Mouse (Mus musculus): ENCODE results near the gene Abcc6.
"Not testable (repeated sequence)": the region's sequence is repeated elsewhere in the genome, so short reads cannot be mapped to it uniquely, and the experiment has no call there.

Gene Abcc6

DNA sequence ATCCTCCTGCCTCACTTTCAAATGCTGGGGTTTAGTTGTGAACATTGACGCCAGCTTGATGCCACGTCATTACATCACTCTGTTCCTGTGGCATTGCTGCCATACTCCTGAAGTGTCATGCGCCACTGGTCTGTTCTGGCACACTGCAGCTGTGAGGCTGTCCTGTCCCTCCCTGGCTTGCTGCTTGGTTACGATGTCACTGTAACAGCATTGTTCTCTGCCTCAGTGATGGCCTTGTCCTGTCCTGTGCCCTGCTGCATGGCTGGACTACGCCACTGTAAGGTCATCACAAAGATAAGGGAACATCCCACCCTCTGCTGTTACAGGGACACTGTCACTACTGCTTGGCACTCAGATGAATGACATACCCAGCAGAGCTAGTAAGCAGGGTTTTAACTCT is 48.5 kb downstream of the Abcc6 start:
- no peaks in the 10 kb centered on the region for H3K36me3 ChIP-seq (ENCODE audit: insufficient read depth, low read length)
- no peaks in the 10 kb centered on the region; the same call in 1 of the 2 replicates for H3K27me3 ChIP-seq (ENCODE audit: insufficient read depth, low read length)
- TF ChIP-seq NANOG (IDR thresholded peaks at IDR 0.05; ENCODE audit: borderline replicate concordance, low read length) (no peak), POU5F1 (IDR thresholded peaks at IDR 0.05; ENCODE audit: borderline replicate concordance, low read length) (no peak), CTCF (conservative IDR thresholded peaks at IDR 0.05; ENCODE audit: low read length) (no peak)
- H3K4me1 ChIP-seq (replicated peaks; ENCODE audit: low read depth, low read length), result peaks cover 19% of the 10 kb centered on the region
- H3K4me3 ChIP-seq (replicated peaks; ENCODE audit: low read length), result no peak overlapping the region
- H3K9me3 ChIP-seq (ENCODE audit: low read length), result no peaks in the 10 kb centered on the region

- H3K9me3 ChIP-seq (ENCODE audit: low read length), result 0 out of 2 replicates have a peak, but pooled peaks cover 7% of the 10 kb centered on the region
- H3K36me3 ChIP-seq (ENCODE audit: insufficient read depth, low read length), result no peaks in the 10 kb centered on the region
- peaks cover 25% of the 10 kb centered on the region for H3K4me1 ChIP-seq (replicated peaks; ENCODE audit: low read depth, low read length)
- no peak for TF ChIP-seq POU5F1 (IDR thresholded peaks at IDR 0.05; ENCODE audit: borderline replicate concordance, low read length)
- no peak for TF ChIP-seq CTCF (conservative IDR thresholded peaks at IDR 0.05; ENCODE audit: low read length)
- no peak for TF ChIP-seq NANOG (IDR thresholded peaks at IDR 0.05; ENCODE audit: borderline replicate concordance, low read length)
- no peak overlapping the region for H3K4me3 ChIP-seq (replicated peaks; ENCODE audit: low read length)
- H3K27me3 ChIP-seq (ENCODE audit: insufficient read depth, low read length), result no peaks in the 10 kb centered on the region; the same call in 1 of the 2 replicates
Measured at GRCm38 (mm10) chr7:45974512-45974911, 55.6 kb downstream of the Abcc6 start.

DNA sequence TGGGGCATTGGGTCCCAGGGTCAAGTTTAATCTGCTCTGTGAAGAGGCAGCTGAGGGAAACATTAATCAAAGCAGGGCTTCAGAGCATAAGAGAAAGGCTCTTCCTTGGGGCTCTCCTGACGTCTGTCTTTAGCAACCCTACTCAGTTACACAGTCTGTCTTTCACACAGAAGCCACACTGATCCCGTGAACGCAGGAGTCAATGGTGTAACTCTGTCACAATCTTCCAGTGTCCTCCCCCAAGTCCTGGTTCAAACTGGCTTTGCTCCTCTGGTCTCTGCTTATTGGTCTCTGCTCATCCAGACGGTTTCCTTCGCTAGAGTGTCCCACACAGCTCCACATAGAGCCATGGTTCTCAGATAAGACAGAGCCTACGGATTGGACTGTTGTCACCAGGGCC is 56.0 kb downstream of the Abcc6 start:
- Histone ChIP-seq H3K36me3 (ENCODE audit: insufficient read depth, low read length) (no peaks in the 10 kb centered on the region), H3K9me3 (ENCODE audit: low read length) (0 out of 2 replicates have a peak, but pooled peaks cover 7% of the 10 kb centered on the region), H3K4me1 (replicated peaks; ENCODE audit: low read depth, low read length) (peaks cover 25% of the 10 kb centered on the region), H3K27me3 (ENCODE audit: insufficient read depth, low read length) (no peaks in the 10 kb centered on the region; the same call in 1 of the 2 replicates), H3K4me3 (replicated peaks; ENCODE audit: low read length) (peak overlapping the region; percentile 60)
- TF ChIP-seq POU5F1 (IDR thresholded peaks at IDR 0.05; ENCODE audit: borderline replicate concordance, low read length) (no peak), NANOG (IDR thresholded peaks at IDR 0.05; ENCODE audit: borderline replicate concordance, low read length) (no peak), CTCF (conservative IDR thresholded peaks at IDR 0.05; ENCODE audit: low read length) (no peak)

GRCm38 (mm10) chr7:45973271-45973687 is 56.8 kb downstream of the Abcc6 start:
- Histone ChIP-seq H3K4me3 (replicated peaks; ENCODE audit: low read length) (peak overlapping the region; percentile 60), H3K9me3 (ENCODE audit: low read length) (0 out of 2 replicates have a peak, but pooled peaks cover 7% of the 10 kb centered on the region), H3K36me3 (ENCODE audit: insufficient read depth, low read length) (no peaks in the 10 kb centered on the region), H3K4me1 (replicated peaks; ENCODE audit: low read depth, low read length) (peaks cover 25% of the 10 kb centered on the region), H3K27me3 (ENCODE audit: insufficient read depth, low read length) (no peaks in the 10 kb centered on the region; the same call in 1 of the 2 replicates)
- TF ChIP-seq POU5F1 (IDR thresholded peaks at IDR 0.05; ENCODE audit: borderline replicate concordance, low read length), result no peak
- no peak for TF ChIP-seq NANOG (IDR thresholded peaks at IDR 0.05; ENCODE audit: borderline replicate concordance, low read length)
- TF ChIP-seq CTCF (conservative IDR thresholded peaks at IDR 0.05; ENCODE audit: low read length), result no peak

GRCm38 (mm10) chr7:45971831-45972723 is 58.0 kb downstream of the Abcc6 start:
- H3K4me3 ChIP-seq (replicated peaks; ENCODE audit: low read length), result peak overlapping the region; percentile 60
- H3K4me1 ChIP-seq (replicated peaks; ENCODE audit: low read depth, low read length), result peaks cover 22% of the 10 kb centered on the region
- H3K27me3 ChIP-seq (ENCODE audit: insufficient read depth, low read length), result no peaks in the 10 kb centered on the region; the same call in 1 of the 2 replicates
- H3K9me3 ChIP-seq (ENCODE audit: low read length), result 0 out of 2 replicates have a peak, but pooled peaks cover 7% of the 10 kb centered on the region
- TF ChIP-seq NANOG (IDR thresholded peaks at IDR 0.05; ENCODE audit: borderline replicate concordance, low read length), result no peak
- no peak for TF ChIP-seq POU5F1 (IDR thresholded peaks at IDR 0.05; ENCODE audit: borderline replicate concordance, low read length)
- TF ChIP-seq CTCF (conservative IDR thresholded peaks at IDR 0.05; ENCODE audit: low read length), result no peak
- no peaks in the 10 kb centered on the region for H3K36me3 ChIP-seq (ENCODE audit: insufficient read depth, low read length)

DNA sequence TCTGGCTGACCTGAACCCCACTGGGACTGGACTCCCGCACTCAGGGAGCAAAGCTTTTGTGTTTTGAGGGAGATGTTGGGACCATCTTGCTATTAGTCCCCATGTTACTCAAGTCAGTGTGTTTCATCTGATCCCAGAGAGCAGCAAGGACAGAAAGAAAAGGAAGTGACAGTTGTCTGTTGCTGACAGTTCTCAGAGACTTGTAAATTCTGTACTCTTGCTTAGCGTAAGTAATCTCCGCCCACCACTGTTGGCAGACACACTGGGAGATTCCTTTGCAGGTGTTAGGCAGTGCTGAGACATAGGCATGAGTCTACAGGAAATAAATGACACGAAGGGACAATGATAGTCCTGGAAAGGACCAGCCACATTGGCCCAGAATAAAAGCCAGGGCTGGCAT is 73.5 kb downstream of the Abcc6 start:
- H3K27me3 ChIP-seq (ENCODE audit: insufficient read depth, low read length), result no peaks in the 10 kb centered on the region
- peaks cover 10% of the 10 kb centered on the region for H3K9me3 ChIP-seq (ENCODE audit: low read length)
- no peak for TF ChIP-seq NANOG (IDR thresholded peaks at IDR 0.05; ENCODE audit: borderline replicate concordance, low read length)
- no peak for TF ChIP-seq POU5F1 (IDR thresholded peaks at IDR 0.05; ENCODE audit: borderline replicate concordance, low read length)
- no peak for TF ChIP-seq CTCF (conservative IDR thresholded peaks at IDR 0.05; ENCODE audit: low read length)
- no peaks in the 10 kb centered on the region for H3K4me1 ChIP-seq (replicated peaks; ENCODE audit: low read depth, low read length)
- no peak overlapping the region for H3K4me3 ChIP-seq (replicated peaks; ENCODE audit: low read length)
- H3K36me3 ChIP-seq (ENCODE audit: insufficient read depth, low read length), result no peaks in the 10 kb centered on the region

DNA sequence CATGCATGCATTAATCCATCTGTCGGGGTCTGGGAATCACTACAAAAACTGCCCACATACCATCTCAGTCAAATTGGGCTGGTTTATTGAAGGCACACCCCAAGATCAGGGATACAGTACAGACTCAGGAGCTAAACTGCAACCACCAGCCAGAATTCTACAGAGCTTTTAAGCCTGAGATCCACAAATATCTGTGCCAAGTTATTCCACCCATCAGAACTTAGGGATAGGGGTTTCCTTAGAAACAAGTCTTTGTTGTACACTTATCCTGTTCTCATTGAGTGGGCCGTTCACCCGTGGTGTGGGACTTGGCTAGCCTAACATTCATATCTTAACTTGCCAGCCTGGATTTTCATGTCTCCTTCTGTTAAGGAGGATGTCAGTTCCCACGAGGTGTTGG is 81.0 kb downstream of the Abcc6 start:
- TF ChIP-seq POU5F1 (IDR thresholded peaks at IDR 0.05; ENCODE audit: borderline replicate concordance, low read length) (no peak), CTCF (conservative IDR thresholded peaks at IDR 0.05; ENCODE audit: low read length) (no peak), NANOG (IDR thresholded peaks at IDR 0.05; ENCODE audit: borderline replicate concordance, low read length) (no peak)
- no peaks in the 10 kb centered on the region for H3K27me3 ChIP-seq (ENCODE audit: insufficient read depth, low read length)
- H3K4me3 ChIP-seq (replicated peaks; ENCODE audit: low read length), result no peak overlapping the region
- H3K9me3 ChIP-seq (ENCODE audit: low read length), result peaks cover 7% of the 10 kb centered on the region
- H3K36me3 ChIP-seq (ENCODE audit: insufficient read depth, low read length), result peaks cover 16% of the 10 kb centered on the region
- 0 out of 2 replicates have a peak, but pooled peaks cover 6% of the 10 kb centered on the region for H3K4me1 ChIP-seq (replicated peaks; ENCODE audit: low read depth, low read length)

DNA sequence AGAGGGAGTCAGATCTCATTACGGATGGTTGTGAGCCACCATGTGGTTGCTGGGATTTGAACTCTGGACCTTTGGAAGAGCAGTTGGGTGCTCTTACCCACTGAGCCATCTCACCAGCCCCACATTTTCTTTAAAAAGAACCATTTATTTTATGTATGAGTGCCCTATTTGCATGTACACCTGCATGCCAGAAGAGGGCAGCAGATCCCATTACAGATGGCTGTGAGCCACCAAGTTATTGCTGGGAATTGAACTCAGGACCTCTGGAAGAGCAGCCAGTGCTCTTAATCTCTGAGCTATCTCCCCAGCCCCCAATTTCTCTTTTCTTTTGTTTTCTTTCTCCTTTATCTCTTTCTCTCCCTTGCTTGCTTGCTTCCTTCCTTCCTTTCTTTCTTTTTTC is 86.8 kb downstream of the Abcc6 start:
- H3K36me3 ChIP-seq (ENCODE audit: insufficient read depth, low read length), result peaks cover 30% of the 10 kb centered on the region
- H3K27me3 ChIP-seq (ENCODE audit: insufficient read depth, low read length); H3K9me3 ChIP-seq (ENCODE audit: low read length); H3K4me3 ChIP-seq (replicated peaks; ENCODE audit: low read length); H3K4me1 ChIP-seq (replicated peaks; ENCODE audit: low read depth, low read length): not testable (repeated sequence)
- TF ChIP-seq CTCF (conservative IDR thresholded peaks at IDR 0.05; ENCODE audit: low read length), result peak; percentile 48
